Mouse (Mus musculus): ENCODE data around the gene Zbtb12. TPM values are rescaled to one million over a fixed set of nuclear protein-coding genes. Genes with fewer than 3 reads are reported as not detected.

The Zbtb12 gene
- polyA plus RNA-seq, 1 experiment from 2014 or later = 3.0 TPM

DNA sequence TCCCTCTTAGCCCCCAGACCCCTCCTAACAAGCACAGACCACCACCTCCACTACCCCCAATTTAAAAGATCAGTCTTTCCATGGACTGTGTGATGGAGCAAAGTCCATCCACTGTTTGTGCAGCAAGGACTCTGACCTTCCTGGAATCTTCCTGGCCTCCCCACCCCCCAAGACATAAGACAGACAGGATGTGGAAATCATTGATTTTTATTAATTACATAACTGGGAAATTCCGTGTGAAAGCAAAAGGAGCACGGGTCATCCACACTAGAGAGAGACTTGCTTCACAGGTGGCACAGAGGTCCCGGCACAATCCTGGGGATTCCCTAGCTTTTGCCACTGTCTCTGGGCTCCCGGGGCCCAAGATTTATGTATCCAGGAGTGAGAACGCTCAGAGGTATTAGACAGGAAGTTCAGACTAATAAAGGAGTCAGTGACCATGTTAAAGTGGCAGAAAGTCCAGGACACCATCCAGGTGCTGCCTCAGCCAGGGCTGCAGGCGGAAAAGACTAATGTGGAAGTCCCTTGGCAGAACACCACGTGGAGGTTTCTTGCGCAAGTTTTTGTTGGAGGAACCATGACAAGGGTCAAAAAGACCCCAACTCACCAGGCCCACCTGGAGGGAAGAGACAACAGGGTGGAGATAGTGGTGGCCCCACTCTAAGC, 16.7 kb upstream of the Zbtb12 start, which contains the start of gene Cfb:
Gene Cfb (minus strand): TSS at position 103 of the 666 bp plus-strand sequence.
- WGBS = 75% methylated on average over 8 of the region's 8 CpGs
- H3K9ac ChIP-seq = no peak within 1 kb of the TSS
- DNase-seq (ENCODE audit: low spot score) (no peak), ATAC-seq (ENCODE audit: low FRiP score) (no peak)
- no peak within 1 kb of the TSS for H3K4me2 ChIP-seq (replicated peaks)
- peaks cover 5% of the 10 kb centered on the region; the same call in 1 of the 2 replicates for H3K36me3 ChIP-seq (replicated peaks; ENCODE audit: control insufficient read depth, insufficient read depth)
- no peaks in the 10 kb centered on the region for H3K4me1 ChIP-seq (replicated peaks; ENCODE audit: control insufficient read depth, insufficient read depth, low read length)
- no peak within 1 kb of the TSS for H3K4me3 ChIP-seq (replicated peaks; ENCODE audit: low read length)
- no peaks in the 10 kb centered on the region for H3K27me3 ChIP-seq (ENCODE audit: control insufficient read depth, insufficient read depth, low read length)
- no peak within 1 kb of the TSS for H3K27ac ChIP-seq
- no peaks in the 10 kb centered on the region for H3K9me3 ChIP-seq (ENCODE audit: control insufficient read depth, low read length)

DNA sequence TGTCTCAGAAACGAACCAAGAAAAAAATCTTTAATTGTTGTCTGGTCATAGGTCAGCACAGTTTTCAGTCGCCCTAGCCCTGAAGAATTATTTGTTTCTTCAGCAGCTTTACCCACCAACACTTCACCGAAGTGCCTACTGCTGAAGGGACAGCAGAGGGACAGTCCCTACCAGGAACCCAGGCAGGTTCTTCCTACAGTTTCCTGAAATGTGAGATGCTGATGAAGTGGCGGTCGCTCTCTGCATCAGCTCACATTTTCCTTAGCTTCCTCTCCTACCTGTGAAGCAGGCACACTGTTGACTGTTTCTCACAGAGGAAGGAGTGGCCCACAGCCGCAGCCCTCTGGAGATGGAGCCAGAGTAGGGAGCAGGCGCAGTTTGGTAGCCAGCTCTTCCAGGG, 13.3 kb upstream of the Zbtb12 start:
- no peak overlapping the region for H3K27ac ChIP-seq
- no peaks in the 10 kb centered on the region for H3K9me3 ChIP-seq (ENCODE audit: control insufficient read depth, low read length)
- DNase-seq (ENCODE audit: low spot score) (no peak), ATAC-seq (ENCODE audit: low FRiP score) (no peak)
- no peaks in the 10 kb centered on the region for H3K4me1 ChIP-seq (replicated peaks; ENCODE audit: control insufficient read depth, insufficient read depth, low read length)
- H3K36me3 ChIP-seq (replicated peaks; ENCODE audit: control insufficient read depth, insufficient read depth) = no peaks in the 10 kb centered on the region
- H3K4me3 ChIP-seq (replicated peaks; ENCODE audit: low read length) = no peak overlapping the region
- 69% methylated on average over 7 of the region's 7 CpGs for WGBS
- H3K4me2 ChIP-seq (replicated peaks) = no peak overlapping the region
- no peak overlapping the region for H3K9ac ChIP-seq
- H3K27me3 ChIP-seq (ENCODE audit: control insufficient read depth, insufficient read depth, low read length) = no peaks in the 10 kb centered on the region

DNA sequence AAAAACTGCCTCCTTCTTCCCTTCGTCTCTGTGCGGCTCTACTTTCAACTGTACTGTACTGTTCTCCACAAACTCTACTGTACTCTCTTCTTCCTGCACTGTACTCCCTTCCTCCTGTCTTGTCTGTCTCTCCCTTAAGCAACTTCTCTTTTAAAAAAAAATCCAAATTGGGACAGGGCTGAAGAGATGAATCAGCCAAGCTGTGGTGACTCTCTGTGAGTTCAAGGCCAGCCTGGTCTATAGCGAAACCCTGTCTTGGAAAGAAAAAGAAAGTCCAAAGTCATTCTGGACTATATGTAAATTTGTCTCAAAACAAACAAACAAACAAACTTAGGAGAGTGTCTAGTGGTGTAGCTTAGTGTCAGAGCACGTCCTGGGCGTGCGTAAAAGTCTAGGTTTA, 5.0 kb upstream of the Zbtb12 start:
- H3K9me3 ChIP-seq (ENCODE audit: control insufficient read depth, low read length) = no peaks in the 10 kb centered on the region
- no peak overlapping the region for H3K4me2 ChIP-seq (replicated peaks)
- no peaks in the 10 kb centered on the region for H3K36me3 ChIP-seq (replicated peaks; ENCODE audit: control insufficient read depth, insufficient read depth)
- no peaks in the 10 kb centered on the region for H3K4me1 ChIP-seq (replicated peaks; ENCODE audit: control insufficient read depth, insufficient read depth, low read length)
- no peak overlapping the region for H3K4me3 ChIP-seq (replicated peaks; ENCODE audit: low read length)
- 89% methylated on average over 6 of the region's 6 CpGs for WGBS
- DNase-seq (ENCODE audit: low spot score) (no peak), ATAC-seq (ENCODE audit: low FRiP score) (no peak)
- H3K27me3 ChIP-seq (ENCODE audit: control insufficient read depth, insufficient read depth, low read length) = no peaks in the 10 kb centered on the region
- H3K9ac ChIP-seq = no peak overlapping the region
- no peak overlapping the region for H3K27ac ChIP-seq

DNA sequence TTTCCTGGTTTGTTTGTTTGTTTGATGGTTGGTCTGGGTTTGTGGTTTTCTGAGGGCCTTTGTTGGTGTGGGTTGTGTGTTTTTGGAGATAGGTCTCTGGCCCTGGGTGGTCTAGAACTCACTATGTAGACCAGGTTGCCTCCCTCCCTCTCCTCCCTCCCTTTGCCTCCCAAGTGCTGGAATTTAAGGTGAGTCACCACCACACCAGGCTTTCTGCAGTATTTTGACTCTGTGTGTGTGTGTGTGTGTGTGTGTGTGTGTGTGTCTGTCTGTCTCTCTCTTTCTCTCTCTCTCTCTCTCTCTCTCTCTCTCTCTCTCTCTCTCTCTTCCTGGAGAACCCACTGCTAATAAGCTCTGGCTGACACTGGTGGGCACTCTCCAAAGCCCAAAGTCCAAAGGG, 1.9 kb downstream of the Zbtb12 start:
- Histone ChIP-seq H3K4me3 (replicated peaks; ENCODE audit: low read length) (no peak overlapping the region), H3K4me2 (replicated peaks) (no peak overlapping the region), H3K9ac (no peak overlapping the region), H3K27ac (no peak overlapping the region), H3K4me1 (replicated peaks; ENCODE audit: control insufficient read depth, insufficient read depth, low read length) (no peaks in the 10 kb centered on the region), H3K27me3 (ENCODE audit: control insufficient read depth, insufficient read depth, low read length) (no peaks in the 10 kb centered on the region), H3K9me3 (ENCODE audit: control insufficient read depth, low read length) (no peaks in the 10 kb centered on the region), H3K36me3 (replicated peaks; ENCODE audit: control insufficient read depth, insufficient read depth) (no peaks in the 10 kb centered on the region)
- ATAC-seq (ENCODE audit: low FRiP score) = no peak
- DNase-seq (ENCODE audit: low spot score) = no peak

DNA sequence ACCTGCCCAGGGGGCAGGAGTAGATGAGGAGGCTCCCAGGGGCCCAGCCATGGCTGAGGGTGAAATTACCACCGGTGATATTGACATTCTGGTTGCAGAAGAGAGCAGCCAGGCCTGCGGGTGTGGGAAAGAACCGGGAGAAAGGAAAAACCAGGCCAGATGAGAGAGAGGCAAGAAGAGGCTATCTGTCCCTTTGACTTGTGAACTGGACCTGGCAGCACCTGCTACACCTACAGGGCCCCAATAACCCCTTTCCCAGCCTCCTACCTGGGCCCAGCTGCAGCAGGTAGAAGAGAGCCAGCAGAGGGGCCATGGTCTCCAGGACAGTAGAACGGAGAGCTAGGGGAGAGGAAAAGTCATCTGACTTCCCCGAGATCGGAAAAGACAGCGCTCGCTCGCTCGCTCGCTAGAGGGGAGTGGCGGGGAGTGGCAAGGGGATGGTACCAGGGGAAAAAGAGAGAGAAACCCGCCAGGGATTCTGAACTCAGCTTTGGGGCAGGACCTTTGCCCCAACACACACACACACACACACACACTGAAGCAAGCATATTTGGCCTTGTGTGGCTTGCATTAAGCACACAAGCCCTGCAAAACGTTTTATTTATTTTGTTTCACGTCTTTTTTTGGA, 2.5 kb downstream of the Zbtb12 start, which contains the start of gene Gm20547:
Gene Gm20547 (minus strand): TSS at position 360 of the 628 bp plus-strand sequence.
- no peak for ATAC-seq (ENCODE audit: low FRiP score)
- WGBS = 9% methylated on average over 15 of the region's 15 CpGs
- H3K9ac ChIP-seq = no peak within 1 kb of the TSS

DNA sequence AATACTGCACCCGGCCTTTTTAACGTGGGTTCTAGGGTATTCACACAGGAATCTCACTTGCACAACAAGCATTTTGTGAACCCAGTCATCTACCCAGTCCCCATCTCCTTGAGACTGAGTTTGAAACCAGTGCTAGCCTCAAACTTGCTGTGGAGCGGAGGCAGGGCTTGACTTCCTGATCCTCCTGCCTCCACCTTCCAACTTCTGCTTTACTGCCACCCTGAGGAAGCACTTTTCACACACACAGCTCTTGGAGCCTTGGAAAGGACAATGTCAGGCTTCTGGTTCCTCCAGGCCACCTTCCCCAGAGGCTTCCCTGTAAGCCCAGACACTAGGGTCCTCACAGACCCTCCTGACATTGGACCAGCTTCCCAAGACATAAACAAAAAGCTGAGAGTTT, 4.0 kb downstream of the Zbtb12 start:
- DNase-seq (ENCODE audit: low spot score) (no peak), ATAC-seq (ENCODE audit: low FRiP score) (no peak)
- no peak overlapping the region for H3K9ac ChIP-seq
- no peaks in the 10 kb centered on the region for H3K27me3 ChIP-seq (ENCODE audit: control insufficient read depth, insufficient read depth, low read length)
- H3K4me3 ChIP-seq (replicated peaks; ENCODE audit: low read length) = no peak overlapping the region
- no peaks in the 10 kb centered on the region for H3K4me1 ChIP-seq (replicated peaks; ENCODE audit: control insufficient read depth, insufficient read depth, low read length)
- WGBS = 70% methylated on average over 3 of the region's 3 CpGs
- no peaks in the 10 kb centered on the region for H3K36me3 ChIP-seq (replicated peaks; ENCODE audit: control insufficient read depth, insufficient read depth)
- no peaks in the 10 kb centered on the region for H3K9me3 ChIP-seq (ENCODE audit: control insufficient read depth, low read length)
- no peak overlapping the region for H3K27ac ChIP-seq
- no peak overlapping the region for H3K4me2 ChIP-seq (replicated peaks)

More for the DNA sequence above, 2.5 kb downstream of the Zbtb12 start, which contains the start of gene Gm20547:
- no peak for DNase-seq (ENCODE audit: low spot score)
- Histone ChIP-seq H3K27ac (no peak within 1 kb of the TSS), H3K36me3 (replicated peaks; ENCODE audit: control insufficient read depth, insufficient read depth) (no peaks in the 10 kb centered on the region), H3K4me2 (replicated peaks) (no peak within 1 kb of the TSS), H3K27me3 (ENCODE audit: control insufficient read depth, insufficient read depth, low read length) (no peaks in the 10 kb centered on the region), H3K4me3 (replicated peaks; ENCODE audit: low read length) (no peak within 1 kb of the TSS), H3K4me1 (replicated peaks; ENCODE audit: control insufficient read depth, insufficient read depth, low read length) (no peaks in the 10 kb centered on the region), H3K9me3 (ENCODE audit: control insufficient read depth, low read length) (no peaks in the 10 kb centered on the region)

DNA sequence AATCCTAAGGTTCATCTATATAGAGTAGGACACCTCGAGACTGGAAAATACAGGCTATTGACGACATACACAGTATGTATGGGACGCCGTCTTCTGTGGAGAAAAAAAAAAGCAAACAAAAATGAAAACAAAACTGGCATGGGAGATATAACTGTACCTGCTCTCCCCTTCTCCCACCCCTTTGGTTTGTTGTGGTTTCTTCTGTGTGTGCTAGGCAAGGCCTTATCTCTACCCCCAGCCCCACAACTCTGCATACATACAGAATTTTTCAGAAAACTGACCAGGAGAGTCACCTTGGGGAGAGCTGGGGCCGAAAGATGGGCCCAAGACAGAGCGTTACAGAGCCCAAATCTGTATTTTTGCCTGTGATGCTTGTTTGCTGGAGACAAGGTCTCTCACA, 5.4 kb downstream of the Zbtb12 start:
- H3K4me3 ChIP-seq (replicated peaks; ENCODE audit: low read length) = no peak overlapping the region
- H3K36me3 ChIP-seq (replicated peaks; ENCODE audit: control insufficient read depth, insufficient read depth) = no peaks in the 10 kb centered on the region
- H3K27ac ChIP-seq = no peak overlapping the region
- whole genome bisulfite sequencing = 91% methylated on average over 6 of the region's 6 CpGs
- no peaks in the 10 kb centered on the region for H3K27me3 ChIP-seq (ENCODE audit: control insufficient read depth, insufficient read depth, low read length)
- ATAC-seq (ENCODE audit: low FRiP score) (no peak), DNase-seq (ENCODE audit: low spot score) (no peak)
- H3K9ac ChIP-seq = no peak overlapping the region
- H3K4me2 ChIP-seq (replicated peaks) = no peak overlapping the region
- no peaks in the 10 kb centered on the region for H3K4me1 ChIP-seq (replicated peaks; ENCODE audit: control insufficient read depth, insufficient read depth, low read length)
- no peaks in the 10 kb centered on the region for H3K9me3 ChIP-seq (ENCODE audit: control insufficient read depth, low read length)

DNA sequence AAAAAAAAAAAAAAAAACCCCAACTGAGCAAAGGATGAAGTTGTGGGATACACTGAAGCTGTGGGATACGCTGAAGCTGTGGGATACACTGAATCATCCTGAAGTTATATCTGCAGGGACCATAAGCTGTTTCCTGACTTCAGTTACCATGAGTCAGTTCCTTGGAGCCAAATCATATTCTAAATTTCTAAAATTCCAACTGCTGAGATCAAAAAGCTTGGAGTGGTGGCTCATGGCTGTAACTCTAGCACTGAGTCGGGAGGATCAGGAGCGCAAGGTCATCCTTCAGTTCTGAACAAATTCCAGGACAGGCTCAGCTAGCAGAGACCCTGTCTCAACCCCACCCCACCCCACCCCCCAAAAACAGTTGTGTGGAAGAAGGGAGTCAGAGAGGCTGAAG, 6.3 kb downstream of the Zbtb12 start:
- DNase-seq (ENCODE audit: low spot score) (no peak), ATAC-seq (ENCODE audit: low FRiP score) (no peak)
- Histone ChIP-seq H3K4me1 (replicated peaks; ENCODE audit: control insufficient read depth, insufficient read depth, low read length) (no peaks in the 10 kb centered on the region), H3K27ac (no peak overlapping the region), H3K9me3 (ENCODE audit: control insufficient read depth, low read length) (no peaks in the 10 kb centered on the region), H3K4me3 (replicated peaks; ENCODE audit: low read length) (no peak overlapping the region), H3K4me2 (replicated peaks) (no peak overlapping the region), H3K27me3 (ENCODE audit: control insufficient read depth, insufficient read depth, low read length) (no peaks in the 10 kb centered on the region), H3K9ac (no peak overlapping the region), H3K36me3 (replicated peaks; ENCODE audit: control insufficient read depth, insufficient read depth) (no peaks in the 10 kb centered on the region)
- WGBS = 79% methylated on average over 3 of the region's 3 CpGs

DNA sequence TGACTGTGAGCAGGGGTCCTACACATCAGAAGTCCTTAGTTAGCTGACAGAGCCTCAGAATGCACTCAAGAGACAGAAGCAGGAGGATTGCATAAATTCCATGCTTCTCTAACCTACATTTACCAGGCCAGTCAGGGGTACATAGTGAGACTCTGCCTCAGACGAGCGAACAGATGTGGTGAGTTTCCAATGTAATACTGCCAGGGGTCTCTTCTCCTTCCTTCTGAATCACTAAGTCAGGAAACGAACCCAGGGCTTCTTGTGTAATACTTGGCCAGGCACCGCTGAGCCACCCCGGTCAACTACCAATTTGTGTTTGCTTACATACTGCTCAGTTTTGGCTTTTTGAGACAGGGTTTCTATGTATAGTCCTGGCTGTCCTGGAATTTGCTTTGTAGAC, 8.7 kb downstream of the Zbtb12 start:
- Histone ChIP-seq H3K4me3 (replicated peaks; ENCODE audit: low read length) (no peak overlapping the region), H3K27me3 (ENCODE audit: control insufficient read depth, insufficient read depth, low read length) (no peaks in the 10 kb centered on the region), H3K9me3 (ENCODE audit: control insufficient read depth, low read length) (no peaks in the 10 kb centered on the region), H3K36me3 (replicated peaks; ENCODE audit: control insufficient read depth, insufficient read depth) (no peaks in the 10 kb centered on the region), H3K27ac (no peak overlapping the region), H3K4me2 (replicated peaks) (no peak overlapping the region), H3K9ac (no peak overlapping the region), H3K4me1 (replicated peaks; ENCODE audit: control insufficient read depth, insufficient read depth, low read length) (no peaks in the 10 kb centered on the region)
- no peak for DNase-seq (ENCODE audit: low spot score)
- ATAC-seq (ENCODE audit: low FRiP score) = no peak
- 89% methylated on average over 5 of the region's 5 CpGs for WGBS

All from hindbrain, embryonic 14.5 days (tissue).